Mouse (Mus musculus) kidney, adult 2 months (tissue): Measurements from ENCODE around the gene Rsph6a. TPM values are rescaled to one million over a fixed set of nuclear protein-coding genes. Genes with fewer than 3 reads are reported as not detected.
A peak's percentile ranks its signal among the peaks of the same experiment; 100 is the strongest.

Source experiments
- DNase-seq: peaks from one replicate; pipeline ENCODE4 v3.0.0; 2021
- H3K27ac ChIP-seq: fragments of 200-500 bp; 2 replicates; pipeline ENCODE4 v1.5.1; 2012; ENCODE audit warnings: low read depth, low read length, control low read depth, inconsistent platforms; ENCODE audit not compliant: insufficient read depth
- H3K27me3 ChIP-seq: fragments of 200-500 bp; replicated peaks from 2 replicates; pipeline ENCODE4 v1.6.1; 2012; ENCODE audit warnings: mild to moderate bottlenecking, moderate library complexity, low read length, inconsistent platforms; ENCODE audit not compliant: control insufficient read depth, insufficient read depth
- H3K36me3 ChIP-seq: fragments of 200-500 bp; 2 replicates; pipeline ENCODE4 v1.6.1; 2012; ENCODE audit warnings: mild to moderate bottlenecking, moderate library complexity, low read length, inconsistent platforms; ENCODE audit not compliant: control insufficient read depth, insufficient read depth
- H3K4me1 ChIP-seq: fragments of 200-500 bp; 2 replicates; pipeline ENCODE4 v1.6.1; 2011; ENCODE audit warnings: low read length; ENCODE audit not compliant: control insufficient read depth, insufficient read depth
- H3K4me3 ChIP-seq: fragments of 200-500 bp; 2 replicates; pipeline ENCODE4 v1.5.1; 2011; ENCODE audit warnings: mild to moderate bottlenecking, low read depth, low read length, control low read depth; ENCODE audit not compliant: insufficient read depth
- CTCF ChIP-seq: fragments of 200-500 bp; conservative IDR thresholded peaks from 2 replicates; pipeline ENCODE4 v1.5.1; 2011; ENCODE audit warnings: low read depth, mild to moderate bottlenecking, control low read depth, low read length, moderate library complexity, mixed read lengths; ENCODE audit not compliant: insufficient read depth, insufficient read length
- POLR2A ChIP-seq: fragments of 200-500 bp; IDR thresholded peaks from one replicate; pipeline ENCODE4 v1.6.1; 2011; ENCODE audit warnings: low read depth, low read length, control low read depth
- WGBS: fragments of 180-500 bp; shearing (Covaris S2); methylation state at CpG from one replicate; pipeline ENCODE4 v1.1.7; 2018; 5-methylcytosine and 5-hydroxymethylcytosine counted together
- polyA plus RNA-seq: library from polyadenylated mRNA; depleted of rRNA; stranded (reverse); fragments of >200 nt; gene quantifications from 2 replicates; pipeline ENCODE4 v1.2.3, GENCODE M21; 2012

Rsph6a gene
- polyA plus RNA-seq, 1 experiment: 0.05 TPM

DNA sequence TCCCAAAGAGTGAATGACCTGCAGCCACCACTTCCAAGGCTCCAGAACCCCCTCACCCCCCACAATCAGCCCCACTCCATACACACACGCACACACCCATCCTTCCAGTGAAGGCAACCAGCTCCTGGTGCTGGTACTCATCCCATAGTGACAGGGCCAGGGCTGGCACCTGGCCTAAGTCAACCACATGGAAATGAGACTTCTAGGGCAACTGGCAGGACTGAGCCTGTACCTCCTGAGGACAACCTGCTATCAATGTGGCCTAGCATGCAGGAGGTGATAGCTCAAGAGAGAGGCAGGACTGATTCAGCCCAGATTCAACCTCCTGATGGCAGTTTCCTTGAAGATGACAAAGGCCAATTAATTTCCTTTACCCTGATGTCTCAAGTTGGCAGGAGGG is 45.8 kb downstream of the Rsph6a start:
- H3K27me3 ChIP-seq: no peaks in the 10 kb centered on the region
- no peak overlapping the region for H3K27ac ChIP-seq
- 81% methylated on average over 1 of the region's 1 CpGs for WGBS
- TF ChIP-seq POLR2A (no peak), CTCF (no peak)
- no peak for DNase-seq
- no peaks in the 10 kb centered on the region for H3K36me3 ChIP-seq
- no peaks in the 10 kb centered on the region for H3K4me1 ChIP-seq
- no peak overlapping the region for H3K4me3 ChIP-seq

DNA sequence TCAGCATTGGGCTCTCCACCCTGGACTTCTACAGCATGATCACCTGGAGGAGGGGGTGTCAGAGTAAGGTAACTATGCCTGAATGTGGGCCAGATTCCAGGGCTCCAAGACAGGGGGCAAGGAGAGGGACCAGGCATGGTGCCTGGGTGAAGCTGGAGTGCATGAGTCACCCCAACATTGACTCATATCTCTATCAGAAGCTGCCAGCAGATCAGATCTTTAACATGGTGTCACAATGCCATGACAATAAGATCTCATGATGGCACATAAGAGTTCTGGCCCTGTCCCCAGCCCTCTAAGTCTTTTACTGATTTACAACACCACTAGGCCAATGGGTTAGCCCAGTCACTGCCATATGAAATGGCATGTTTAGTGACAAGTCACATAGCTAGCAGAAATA is 49.3 kb downstream of the Rsph6a start:
- H3K27ac ChIP-seq: no peak overlapping the region
- TF ChIP-seq POLR2A (no peak), CTCF (no peak)
- H3K27me3 ChIP-seq: no peaks in the 10 kb centered on the region
- H3K36me3 ChIP-seq: no peaks in the 10 kb centered on the region
- DNase-seq: no peak
- no peaks in the 10 kb centered on the region for H3K4me1 ChIP-seq
- H3K4me3 ChIP-seq: no peak overlapping the region

DNA sequence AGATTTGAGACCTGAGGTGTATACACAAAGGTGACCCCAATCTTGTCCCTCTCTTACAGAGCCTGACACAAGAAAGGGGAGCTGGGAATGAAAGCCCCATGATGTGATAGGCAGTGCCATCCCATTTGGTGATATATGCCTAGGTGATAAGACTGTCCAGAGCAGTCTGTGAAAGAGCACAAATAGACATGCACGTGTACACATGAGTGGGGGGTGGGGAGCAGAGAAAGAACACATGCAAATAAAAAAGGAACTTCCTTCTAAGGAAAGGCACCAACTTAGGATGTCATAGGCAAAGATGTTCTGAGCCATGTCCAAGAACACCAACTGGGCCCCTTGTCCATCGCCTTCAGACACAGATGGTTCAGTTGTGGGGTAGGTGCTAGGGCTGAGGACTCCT is 50.0 kb downstream of the Rsph6a start:
- no peak for DNase-seq
- H3K4me1 ChIP-seq: no peaks in the 10 kb centered on the region
- H3K27me3 ChIP-seq: no peaks in the 10 kb centered on the region
- H3K27ac ChIP-seq: no peak overlapping the region
- no peak overlapping the region for H3K4me3 ChIP-seq
- TF ChIP-seq CTCF (no peak), POLR2A (no peak)
- 88% methylated on average over 2 of the region's 2 CpGs for WGBS
- no peaks in the 10 kb centered on the region for H3K36me3 ChIP-seq

DNA sequence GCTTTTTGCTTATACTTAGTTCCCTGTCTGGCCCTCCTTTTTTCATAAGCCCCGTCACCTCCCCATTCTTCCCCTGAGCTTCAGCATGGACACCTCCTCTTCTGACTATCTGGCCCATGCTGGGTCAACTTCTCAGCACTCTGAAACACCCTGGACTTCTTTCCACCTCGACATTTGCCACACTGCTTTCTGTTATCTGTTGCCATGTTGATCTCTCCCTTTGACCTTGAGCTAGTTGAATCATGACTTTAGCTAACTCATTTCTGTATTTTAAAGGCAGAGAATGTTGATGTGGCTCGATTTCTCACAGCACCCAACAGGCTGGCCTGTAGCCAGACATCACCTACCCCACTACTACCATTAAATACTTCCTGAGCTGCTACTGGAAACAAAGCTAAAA is 52.9 kb downstream of the Rsph6a start:
- DNase-seq: no peak
- H3K4me3 ChIP-seq: no peak overlapping the region
- WGBS: 59% methylated on average over 3 of the region's 3 CpGs
- no peaks in the 10 kb centered on the region for H3K27me3 ChIP-seq
- no peaks in the 10 kb centered on the region for H3K4me1 ChIP-seq
- TF ChIP-seq POLR2A (no peak), CTCF (no peak)
- no peak overlapping the region for H3K27ac ChIP-seq
- no peaks in the 10 kb centered on the region for H3K36me3 ChIP-seq

DNA sequence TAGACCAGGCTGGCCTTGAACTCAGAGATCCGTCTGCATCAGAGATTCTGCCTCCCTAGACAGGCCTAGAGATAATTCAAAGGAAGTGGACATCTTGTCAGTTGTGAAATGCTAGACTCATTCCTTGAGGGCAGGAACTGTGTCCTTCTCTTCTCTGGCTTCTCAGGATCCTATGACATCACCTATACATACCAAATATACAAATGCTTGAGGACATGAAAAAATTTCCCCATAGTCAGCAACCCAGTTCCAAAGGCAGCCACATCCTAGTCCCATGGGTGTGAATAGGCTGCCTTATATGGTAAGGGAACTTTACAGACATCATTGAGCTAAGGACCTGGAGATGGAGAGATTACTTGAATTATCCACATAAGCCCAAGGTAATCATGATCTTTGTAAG is 55.1 kb downstream of the Rsph6a start:
- 92% methylated on average over 1 of the region's 1 CpGs for WGBS
- DNase-seq: no peak
- no peaks in the 10 kb centered on the region for H3K27me3 ChIP-seq
- no peaks in the 10 kb centered on the region for H3K36me3 ChIP-seq
- H3K27ac ChIP-seq: no peak overlapping the region
- H3K4me3 ChIP-seq: no peak overlapping the region
- H3K4me1 ChIP-seq: no peaks in the 10 kb centered on the region
- no peak for TF ChIP-seq CTCF
- TF ChIP-seq POLR2A: no peak

DNA sequence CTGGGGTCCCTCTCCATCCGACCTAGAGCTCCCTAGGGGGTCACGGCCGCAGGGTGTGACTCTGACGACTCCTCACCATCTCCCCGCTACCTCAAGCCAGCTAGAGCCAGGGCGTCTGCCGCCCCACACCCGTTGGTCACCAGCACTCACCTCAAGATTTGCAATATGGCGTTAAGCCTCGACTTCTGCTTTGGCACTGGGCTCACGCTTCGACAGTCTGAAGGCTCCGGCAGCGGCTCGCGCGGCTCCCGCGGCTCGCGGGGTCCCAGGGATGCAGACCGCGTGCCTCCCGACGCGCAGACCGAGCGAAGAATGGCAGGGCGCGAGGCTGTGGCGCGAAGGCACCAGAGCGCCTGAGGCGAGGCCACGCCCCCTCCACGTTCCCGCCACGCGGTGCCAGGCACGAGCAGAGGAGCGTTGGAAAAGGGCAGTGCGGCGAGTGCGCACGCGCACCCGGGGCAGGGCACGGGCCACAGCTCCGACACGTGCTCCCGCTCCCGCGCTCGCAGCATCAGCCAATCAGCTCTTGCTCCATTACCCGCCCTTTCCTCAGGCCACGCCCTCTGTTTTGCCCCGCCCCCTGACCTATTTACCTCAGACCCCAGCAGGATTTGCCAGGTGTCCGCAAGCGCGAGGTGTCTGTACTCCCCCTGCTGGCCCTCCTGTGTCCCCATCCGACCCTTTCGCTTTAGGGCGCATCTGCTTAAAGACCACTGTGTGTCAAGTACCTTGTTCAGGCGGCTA is 63.7 kb downstream of the Rsph6a start, which contains the start of gene Gm4969:
Gm4969 (minus strand) TSS at position 341 of the 744 bp plus-strand sequence.
- Histone ChIP-seq H3K27me3 (no peaks in the 10 kb centered on the region), H3K27ac (no peak within 1 kb of the TSS), H3K36me3 (no peaks in the 10 kb centered on the region), H3K4me1 (peaks cover 18% of the 10 kb centered on the region), H3K4me3 (no peak within 1 kb of the TSS)
- TF ChIP-seq CTCF: 0 out of 2 replicates have a peak, but pooled peaks have one; percentile 9
- no peak for TF ChIP-seq POLR2A
- peak; percentile 68 for DNase-seq
- 24% methylated on average over 64 of the region's 64 CpGs for WGBS

DNA sequence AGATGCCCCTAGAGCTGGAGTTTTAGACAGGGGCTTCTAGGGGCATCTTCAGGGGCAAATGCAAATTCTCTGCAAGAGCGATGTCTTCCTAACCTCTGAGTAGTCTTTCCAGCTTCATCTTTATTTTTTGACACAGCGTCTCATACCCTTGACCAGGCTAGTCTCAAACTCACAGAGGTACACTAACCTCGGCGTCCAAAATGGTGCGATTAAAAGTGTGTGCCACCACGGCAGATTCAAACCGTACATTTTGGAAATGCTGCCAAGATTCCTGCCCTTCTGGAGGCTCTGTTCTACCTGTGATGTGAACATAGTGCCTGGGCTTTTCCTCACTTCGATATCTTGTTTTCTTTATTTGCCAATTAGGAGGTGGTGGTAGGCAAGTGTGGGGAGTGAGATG is 64.6 kb downstream of the Rsph6a start:
- TF ChIP-seq CTCF (no peak), POLR2A (no peak)
- H3K36me3 ChIP-seq: no peaks in the 10 kb centered on the region
- H3K4me1 ChIP-seq: peaks cover 21% of the 10 kb centered on the region
- no peaks in the 10 kb centered on the region for H3K27me3 ChIP-seq
- no peak for DNase-seq
- no peak overlapping the region for H3K4me3 ChIP-seq
- H3K27ac ChIP-seq: no peak overlapping the region
- 95% methylated on average over 8 of the region's 8 CpGs for WGBS
